Mouse (Mus musculus) frontal cortex, postnatal 10 days (tissue): ENCODE results near the gene Acta2.

ENCODE experiments used
- DNase-seq, 2 experiments: peaks; one replicate each; pipeline ENCODE4 v3.0.0; 2022; ENCODE audit warnings: low spot score in 2 of 2, mixed read lengths in 1 of 2

Gene Acta2

GRCm38 (mm10) chr19:34192008-34192963 lies 63.1 kb downstream of the Acta2 start, which contains the start of gene Stambpl1:
Gene Stambpl1 (plus strand): TSS chr19:34192229.
- peak; percentile 69 for DNase-seq

DNA sequence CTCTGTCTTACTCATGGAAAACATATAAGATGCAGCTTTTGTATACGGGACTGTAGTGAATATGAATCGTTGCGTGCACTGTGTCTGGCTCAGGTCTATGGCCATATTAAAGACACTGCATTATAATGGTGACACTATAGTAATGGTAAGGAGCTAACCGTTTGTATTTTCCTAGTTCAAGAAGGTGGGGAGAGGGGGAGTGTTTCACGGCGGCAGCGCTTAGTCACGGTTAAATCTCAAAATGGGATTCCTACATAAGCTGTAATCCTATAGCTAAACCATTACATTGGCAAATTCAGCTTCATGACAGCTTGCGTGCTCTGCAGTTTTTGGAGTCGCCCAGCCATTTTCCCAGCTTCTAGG lies 63.8 kb downstream of the Acta2 start:
- DNase-seq: no peak
